Mouse (Mus musculus) limb, embryonic 14.5 days (tissue): ENCODE results near the gene Nup98. TPM values are rescaled to one million over a fixed set of nuclear protein-coding genes. Genes with fewer than 3 reads are reported as not detected.

Experiments used
- ATAC-seq: fragments of 200-750 bp; cut with Nextera tagmentation; 2 replicates; pipeline ENCODE4 v1.8.0; 2017; ENCODE audit warnings: low read depth, moderate number of reproducible peaks, moderate TSS enrichment; ENCODE audit not compliant: low FRiP score
- DNase-seq: peaks from one replicate; pipeline ENCODE4 v3.0.0-alpha.2; 2015; ENCODE audit warnings: low spot score
- H3K27ac ChIP-seq: fragments of 300-500 bp; sonication (generic); replicated peaks from 2 replicates; pipeline ENCODE4 v1.5.1; 2014; ENCODE audit warnings: low read depth, mild to moderate bottlenecking, low read length, moderate library complexity, mixed read lengths
- H3K27me3 ChIP-seq: fragments of 300-500 bp; sonication (generic); 2 replicates; pipeline ENCODE4 v1.6.1; 2014; ENCODE audit warnings: low read length, mixed read lengths; ENCODE audit not compliant: control insufficient read depth, insufficient read depth
- H3K36me3 ChIP-seq: fragments of 300-500 bp; sonication (generic); 2 replicates; pipeline ENCODE4 v1.6.1; 2014; ENCODE audit warnings: mild to moderate bottlenecking, low read length, moderate library complexity, mixed read lengths; ENCODE audit not compliant: control insufficient read depth, insufficient read depth
- H3K4me1 ChIP-seq: fragments of 300-500 bp; sonication (generic); 2 replicates; pipeline ENCODE4 v1.6.1; 2014; ENCODE audit warnings: antibody characterized with exemption, low read length, mixed read lengths; ENCODE audit not compliant: control insufficient read depth, insufficient read depth
- H3K4me2 ChIP-seq: fragments of 300-500 bp; sonication (generic); replicated peaks from 2 replicates; pipeline ENCODE4 v1.6.1; 2014; ENCODE audit warnings: low read depth, mild to moderate bottlenecking, low read length, moderate library complexity; ENCODE audit not compliant: severe bottlenecking
- H3K4me3 ChIP-seq: fragments of 300-500 bp; sonication (generic); replicated peaks from 2 replicates; pipeline ENCODE4 v1.5.1; 2014; ENCODE audit warnings: low read length
- H3K9ac ChIP-seq: fragments of 300-500 bp; sonication (generic); 2 replicates; pipeline ENCODE4 v1.6.1; 2014; ENCODE audit warnings: mild to moderate bottlenecking, low read depth, low read length, moderate library complexity; ENCODE audit not compliant: severe bottlenecking
- H3K9me3 ChIP-seq: fragments of 300-500 bp; sonication (generic); 2 replicates; pipeline ENCODE4 v1.6.1; 2016; ENCODE audit warnings: low read length; ENCODE audit not compliant: control insufficient read depth
- POLR2A ChIP-seq: fragments of 200-500 bp; IDR thresholded peaks from 2 replicates; pipeline ENCODE4 v1.8.0; 2012; ENCODE audit warnings: inconsistent platforms, mild to moderate bottlenecking, moderate library complexity, borderline replicate concordance; ENCODE audit not compliant: insufficient read depth, insufficient read length; ENCODE audit errors: extremely low read depth
- WGBS: fragments of 180-500 bp; shearing (Covaris S2); extraction: QIAGEN DNeasy Blood & Tissue Kit; methylation state at CpG from one replicate; pipeline ENCODE4 v1.1.7; 2014; 5-methylcytosine and 5-hydroxymethylcytosine counted together
- polyA plus RNA-seq, 2 experiments: library from polyadenylated mRNA; depleted of rRNA in 1 of 2; stranded (reverse) in 1 of 2; unstranded in 1 of 2; fragments of >200 nt; fragmentation: Nextera tagmentation in 1 of 2; extraction: Ambion mirVana in 1 of 2; gene quantifications; 2 replicates each; pipeline versions ENCODE4 v1.2.1 to v1.2.3; 2012 to 2014

Gene Nup98
- polyA plus RNA-seq, 2 experiments, result 27.3 to 38.9 TPM

GRCm38 (mm10) chr7:102106700-102107141 lies 103.3 kb downstream of the Nup98 start:
- no peak for TF ChIP-seq POLR2A
- Histone ChIP-seq H3K9me3 (no peaks in the 10 kb centered on the region), H3K9ac (peak overlapping the region; percentile 53), H3K4me1 (peaks cover 6% of the 10 kb centered on the region; the same call in 1 of the 2 replicates), H3K4me3 (peak overlapping the region; percentile 27), H3K27ac (no peak overlapping the region), H3K27me3 (no peaks in the 10 kb centered on the region), H3K36me3 (no peaks in the 10 kb centered on the region), H3K4me2 (peak overlapping the region; percentile 63)
- 13% methylated on average over 22 of the region's 23 CpGs for WGBS
- DNase-seq (no peak), ATAC-seq (no peak)

GRCm38 (mm10) chr7:102104126-102104525 lies 105.8 kb downstream of the Nup98 start:
- no peak for TF ChIP-seq POLR2A
- 69% methylated on average over 5 of the region's 5 CpGs for WGBS
- Histone ChIP-seq H3K4me2 (no peak overlapping the region), H3K9me3 (no peaks in the 10 kb centered on the region), H3K36me3 (no peaks in the 10 kb centered on the region), H3K9ac (no peak overlapping the region), H3K4me1 (peaks cover 12% of the 10 kb centered on the region; the same call in 1 of the 2 replicates), H3K4me3 (no peak overlapping the region), H3K27ac (no peak overlapping the region), H3K27me3 (no peaks in the 10 kb centered on the region)
- DNase-seq (no peak), ATAC-seq (no peak)

GRCm38 (mm10) chr7:102103555-102103954 lies 106.4 kb downstream of the Nup98 start:
- no peaks in the 10 kb centered on the region for H3K36me3 ChIP-seq
- no peaks in the 10 kb centered on the region for H3K27me3 ChIP-seq
- TF ChIP-seq POLR2A, result no peak
- H3K4me2 ChIP-seq, result no peak overlapping the region
- no peak for DNase-seq
- no peak overlapping the region for H3K27ac ChIP-seq
- H3K4me1 ChIP-seq, result peaks cover 12% of the 10 kb centered on the region; the same call in 1 of the 2 replicates
- ATAC-seq, result no peak
- H3K9ac ChIP-seq, result no peak overlapping the region
- no peaks in the 10 kb centered on the region for H3K9me3 ChIP-seq
- 75% methylated on average over 2 of the region's 2 CpGs for WGBS
- no peak overlapping the region for H3K4me3 ChIP-seq

GRCm38 (mm10) chr7:102102696-102103095 lies 107.3 kb downstream of the Nup98 start:
- no peak overlapping the region for H3K27ac ChIP-seq

GRCm38 (mm10) chr7:102102241-102102640 lies 107.7 kb downstream of the Nup98 start:
- no peak for ATAC-seq
- 53% methylated on average over 8 of the region's 8 CpGs for WGBS

More at GRCm38 (mm10) chr7:102102696-102103095, 107.3 kb downstream of the Nup98 start:
- Histone ChIP-seq H3K9ac (no peak overlapping the region), H3K36me3 (no peaks in the 10 kb centered on the region), H3K4me3 (no peak overlapping the region), H3K4me1 (peaks cover 12% of the 10 kb centered on the region; the same call in 1 of the 2 replicates), H3K4me2 (no peak overlapping the region), H3K9me3 (no peaks in the 10 kb centered on the region), H3K27me3 (no peaks in the 10 kb centered on the region)
- ATAC-seq, result no peak
- no peak for TF ChIP-seq POLR2A
- no peak for DNase-seq
- WGBS, result 38% methylated on average over 6 of the region's 6 CpGs

More at GRCm38 (mm10) chr7:102102241-102102640, 107.7 kb downstream of the Nup98 start:
- Histone ChIP-seq H3K27me3 (no peaks in the 10 kb centered on the region), H3K4me3 (no peak overlapping the region), H3K4me2 (no peak overlapping the region), H3K27ac (no peak overlapping the region), H3K36me3 (no peaks in the 10 kb centered on the region), H3K4me1 (peaks cover 12% of the 10 kb centered on the region; the same call in 1 of the 2 replicates), H3K9ac (no peak overlapping the region), H3K9me3 (no peaks in the 10 kb centered on the region)
- no peak for DNase-seq
- no peak for TF ChIP-seq POLR2A
